Mouse (Mus musculus): ENCODE measurements around the gene Gm10750. TPM values are rescaled to one million over a fixed set of nuclear protein-coding genes. Genes with fewer than 3 reads are reported as not detected.
"Not testable (repeated sequence)": the region's sequence is repeated elsewhere in the genome, so short reads cannot be mapped to it uniquely, and the experiment has no call there.

The Gm10750 gene
- not detected in 2 replicates for polyA plus RNA-seq (2016; fragmentation: Nextera tagmentation; extraction: Ambion mirVana)

GRCm38 (mm10) chr2:149017137-149017536 is at the start of gene Gm10750:
TSS of gene Gm10750 (minus strand) at chr2:149017237.
- ATAC-seq (ENCODE audit: insufficient number of reproducible peaks, low FRiP score); H3K27me3 ChIP-seq (replicated peaks); H3K27ac ChIP-seq (ENCODE audit: poor library complexity, severe bottlenecking); H3K36me3 ChIP-seq; H3K4me2 ChIP-seq; H3K9ac ChIP-seq; H3K4me1 ChIP-seq (replicated peaks); H3K4me3 ChIP-seq; H3K9me3 ChIP-seq (replicated peaks): not testable (repeated sequence)
- 64% methylated on average over 5 of the region's 5 CpGs for WGBS

- H3K27me3 ChIP-seq (replicated peaks), result no peaks in the 10 kb centered on the region
- H3K27ac ChIP-seq (ENCODE audit: poor library complexity, severe bottlenecking), result no peak overlapping the region
- 69% methylated on average over 2 of the region's 2 CpGs for WGBS
These were observed 12.2 kb downstream of the Gm10750 start for GRCm38 (mm10) chr2:149004826-149005225.

GRCm38 (mm10) chr2:149003151-149003550 is 13.9 kb downstream of the Gm10750 start, which contains the start of gene Gm1330:
TSS of gene Gm1330 (minus strand) at chr2:149003251.
- no peak for ATAC-seq (ENCODE audit: insufficient number of reproducible peaks, low FRiP score)
- Histone ChIP-seq H3K9ac (no peak within 1 kb of the TSS), H3K4me3 (no peak within 1 kb of the TSS), H3K27ac (ENCODE audit: poor library complexity, severe bottlenecking) (no peak within 1 kb of the TSS), H3K4me1 (replicated peaks) (no peaks in the 10 kb centered on the region), H3K9me3 (replicated peaks) (no peaks in the 10 kb centered on the region), H3K4me2 (no peak within 1 kb of the TSS), H3K27me3 (replicated peaks) (no peaks in the 10 kb centered on the region), H3K36me3 (no peaks in the 10 kb centered on the region)

More at GRCm38 (mm10) chr2:149004826-149005225, 12.2 kb downstream of the Gm10750 start:
- H3K9me3 ChIP-seq (replicated peaks), result no peaks in the 10 kb centered on the region; the same call in 1 of the 2 replicates
- no peak overlapping the region for H3K9ac ChIP-seq
- no peak for ATAC-seq (ENCODE audit: insufficient number of reproducible peaks, low FRiP score)
- H3K4me1 ChIP-seq (replicated peaks), result no peaks in the 10 kb centered on the region
- no peak overlapping the region for H3K4me2 ChIP-seq
- H3K36me3 ChIP-seq, result no peaks in the 10 kb centered on the region
- no peak overlapping the region for H3K4me3 ChIP-seq

DNA sequence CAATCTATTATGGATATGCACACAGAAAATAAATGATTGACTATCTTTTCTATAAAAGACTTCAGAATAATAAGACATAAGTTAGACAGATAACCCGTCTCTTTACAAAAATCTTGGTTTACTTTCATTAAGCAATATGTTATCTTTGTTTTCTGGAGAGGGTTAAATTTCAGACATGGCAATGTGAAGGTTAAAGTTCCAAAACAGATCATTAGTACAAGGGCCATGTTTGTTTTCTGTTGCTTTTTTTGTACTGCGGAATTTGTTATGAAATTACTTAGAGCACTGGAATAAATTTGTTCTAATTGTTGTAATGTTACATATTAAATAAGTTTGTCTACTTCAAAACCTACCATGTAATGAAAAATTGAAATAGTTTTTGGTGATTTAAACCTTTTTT is 21.9 kb downstream of the Gm10750 start:
- no peak overlapping the region for H3K4me3 ChIP-seq
- H3K27me3 ChIP-seq (replicated peaks), result no peaks in the 10 kb centered on the region
- WGBS, result 80% methylated on average over 2 of the region's 2 CpGs
- no peak overlapping the region for H3K27ac ChIP-seq (ENCODE audit: poor library complexity, severe bottlenecking)
- H3K9me3 ChIP-seq (replicated peaks), result peaks cover 6% of the 10 kb centered on the region
- no peak for ATAC-seq (ENCODE audit: insufficient number of reproducible peaks, low FRiP score)
- no peak overlapping the region for H3K4me2 ChIP-seq
- no peaks in the 10 kb centered on the region for H3K4me1 ChIP-seq (replicated peaks)
- no peaks in the 10 kb centered on the region for H3K36me3 ChIP-seq
- no peak overlapping the region for H3K9ac ChIP-seq

Other genes with a start within 250 kb of the Gm10750 start
- gene Cst11, start 245.7 kb downstream of the Gm10750 start, polyA plus RNA-seq (2016; fragmentation: Nextera tagmentation; extraction: Ambion mirVana), result not detected in 2 replicates
- not detected in 2 replicates for gene 8030411F24Rik, start 235.2 kb downstream of the Gm10750 start, polyA plus RNA-seq (2016; fragmentation: Nextera tagmentation; extraction: Ambion mirVana)
- gene Cst12, start 227.9 kb downstream of the Gm10750 start, polyA plus RNA-seq (2016; fragmentation: Nextera tagmentation; extraction: Ambion mirVana), result not detected in 2 replicates
- gene Cst8, start 218.5 kb downstream of the Gm10750 start, polyA plus RNA-seq (2016; fragmentation: Nextera tagmentation; extraction: Ambion mirVana), result not detected in 2 replicates
- not detected in 2 replicates for gene Cst13, start 197.2 kb downstream of the Gm10750 start, polyA plus RNA-seq (2016; fragmentation: Nextera tagmentation; extraction: Ambion mirVana)
- 1.2 and 1.8 TPM in 2 replicates for gene Cst9, start 182.1 kb downstream of the Gm10750 start, polyA plus RNA-seq (2016; fragmentation: Nextera tagmentation; extraction: Ambion mirVana)
- gene 9230104L09Rik, start 152.2 kb downstream of the Gm10750 start, polyA plus RNA-seq (2016; fragmentation: Nextera tagmentation; extraction: Ambion mirVana), result 0.48 TPM in 1 of 2 replicates, not detected in the other
- 745 and 758 TPM in 2 replicates for gene Cst3, start 141.5 kb downstream of the Gm10750 start, polyA plus RNA-seq (2016; fragmentation: Nextera tagmentation; extraction: Ambion mirVana)
- not detected in 2 replicates for gene Gm1330, start 14.0 kb downstream of the Gm10750 start, polyA plus RNA-seq (2016; fragmentation: Nextera tagmentation; extraction: Ambion mirVana)

All from heart, embryonic 12.5 days (tissue).